Mouse (Mus musculus) megakaryocyte, embryonic 14.5 days (primary cell): ENCODE data around the gene Fads1.
"Not testable (repeated sequence)": the region's sequence is repeated elsewhere in the genome, so short reads cannot be mapped to it uniquely, and the experiment has no call there.

Source experiments
- FLI1 ChIP-seq: IDR thresholded peaks from 2 replicates; pipeline ENCODE4 v1.6.1; 2012; ENCODE audit warnings: low read length, inconsistent platforms, mixed read lengths
- GATA1 ChIP-seq: IDR thresholded peaks from 3 replicates; pipeline ENCODE4 v1.6.1; 2012; ENCODE audit warnings: mixed read lengths, low read length, inconsistent platforms, borderline replicate concordance

- not testable (repeated sequence) for TF ChIP-seq GATA1, FLI1
Observed at GRCm38 (mm10) chr19:10165928-10166327, 16.8 kb upstream of the Fads1 start.
